Mouse (Mus musculus) lung, adult 2 months (tissue): ENCODE results near the gene Mrpl14.

Experiments used
- CTCF ChIP-seq: fragments of 200-500 bp; IDR thresholded peaks from 2 replicates; pipeline ENCODE4 v1.5.1; 2011; ENCODE audit warnings: mild to moderate bottlenecking, low read length, control low read depth; ENCODE audit not compliant: insufficient read depth
- POLR2A ChIP-seq: fragments of 200-500 bp; IDR thresholded peaks from 2 replicates; pipeline ENCODE4 v1.6.1; 2011; ENCODE audit warnings: low read depth, mild to moderate bottlenecking, control low read depth, low read length, borderline replicate concordance; ENCODE audit errors: extremely low read depth

DNA sequence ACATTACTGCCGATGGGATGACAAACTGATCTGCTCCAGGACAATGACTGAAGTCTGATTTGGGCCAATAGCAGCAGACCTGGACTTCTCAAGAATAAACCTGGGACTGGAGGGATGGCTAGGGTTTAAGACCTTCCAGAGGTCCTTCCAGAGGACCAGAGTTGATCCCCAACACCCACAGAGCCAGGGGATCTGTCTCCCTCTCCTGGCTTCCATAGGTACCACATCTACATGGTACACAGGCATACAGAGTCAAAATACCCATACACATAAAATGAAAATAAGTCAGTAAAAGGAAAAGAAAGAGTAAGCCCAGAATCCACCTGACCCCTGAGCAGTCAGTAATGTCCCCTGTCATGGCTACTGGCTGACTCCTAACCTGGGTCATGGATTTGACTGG is 14.3 kb upstream of the Mrpl14 start:
- TF ChIP-seq POLR2A = no peak
- 0 out of 2 replicates have a peak, but pooled peaks have one; percentile 3 for TF ChIP-seq CTCF
